Mouse (Mus musculus): ENCODE data around the gene Smok3c. TPM values are rescaled to one million over a fixed set of nuclear protein-coding genes. Genes with fewer than 3 reads are reported as not detected.

The Smok3c gene
- polyA plus RNA-seq, 1 experiment from 2014 or later: not detected

DNA sequence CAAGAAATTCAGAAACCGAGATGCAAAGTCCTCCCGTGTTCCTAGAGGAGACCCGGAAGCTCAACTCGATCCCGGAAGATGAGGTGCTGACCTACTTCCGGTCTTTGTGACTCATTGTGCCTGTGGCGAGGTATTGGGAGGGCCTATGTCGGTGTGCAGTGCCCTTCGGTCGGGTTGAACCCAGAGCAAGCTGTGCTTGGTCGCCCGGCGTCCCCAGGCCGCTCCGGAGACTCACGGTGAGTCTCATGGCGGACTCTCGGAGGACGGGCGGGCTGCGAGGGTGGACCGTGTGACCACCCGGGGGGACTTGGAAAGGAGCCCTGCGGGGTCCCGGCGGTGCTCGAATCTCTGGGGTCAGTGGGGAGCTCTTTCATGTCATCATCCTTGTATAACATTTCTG is 32.0 kb downstream of the Smok3c start, which contains the start of gene Zkscan1:
Zkscan1 (plus strand) TSS at position 89 of the 400 bp plus-strand sequence.
- 0 out of 2 replicates have a peak, but pooled peaks cover 3% of the 10 kb centered on the region for H3K4me1 ChIP-seq (ENCODE audit: insufficient read depth)
- no peak for TF ChIP-seq CTCF (IDR thresholded peaks at IDR 0.05; ENCODE audit: low read depth)
- H3K27me3 ChIP-seq (ENCODE audit: insufficient read depth, low read length): no peaks in the 10 kb centered on the region
- peak within 1 kb of the TSS; percentile 77 for H3K4me2 ChIP-seq
- under 1% methylated on average over 27 of the region's 27 CpGs for WGBS
- peak within 1 kb of the TSS; percentile 98 for H3K9ac ChIP-seq
- peaks cover 17% of the 10 kb centered on the region for H3K36me3 ChIP-seq (ENCODE audit: insufficient read depth)
- DNase-seq: peak; percentile 94
- peak within 1 kb of the TSS; percentile 88 for H3K27ac ChIP-seq (ENCODE audit: low read depth)
- H3K9me3 ChIP-seq (ENCODE audit: low read depth, low read length): no peaks in the 10 kb centered on the region
- ATAC-seq (ENCODE audit: insufficient read depth): peak; percentile 97
- H3K4me3 ChIP-seq (ENCODE audit: low read depth, low read length): peak within 1 kb of the TSS; percentile 95

DNA sequence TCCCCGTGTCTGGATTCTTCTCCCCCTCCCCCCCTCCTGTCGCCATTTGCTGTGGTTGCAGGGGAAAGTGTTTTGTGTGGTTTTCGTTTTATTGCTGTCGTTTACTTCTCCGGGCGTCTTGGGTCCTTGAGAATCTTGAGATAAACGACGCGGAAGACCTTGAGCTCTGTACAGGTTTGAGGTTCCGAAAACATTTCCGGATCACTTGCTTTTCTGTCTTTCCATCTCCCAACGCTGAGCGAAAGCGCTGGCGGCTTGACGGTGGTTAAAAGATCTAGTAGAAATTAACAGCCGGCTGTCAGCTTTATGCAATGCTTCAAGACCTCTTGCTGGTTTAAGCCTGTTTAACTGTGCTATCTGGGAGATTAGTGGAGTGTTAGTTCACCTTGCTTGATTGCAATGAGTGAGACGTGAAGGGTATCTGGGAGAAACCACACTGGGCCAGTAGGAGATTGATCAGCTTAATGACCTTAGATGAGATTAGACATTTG is 32.5 kb downstream of the Smok3c start:
- Histone ChIP-seq H3K4me1 (ENCODE audit: insufficient read depth) (0 out of 2 replicates have a peak, but pooled peaks cover 3% of the 10 kb centered on the region), H3K4me3 (ENCODE audit: low read depth, low read length) (peak overlapping the region; percentile 95), H3K9ac (peak overlapping the region; percentile 98), H3K27me3 (ENCODE audit: insufficient read depth, low read length) (no peaks in the 10 kb centered on the region), H3K36me3 (ENCODE audit: insufficient read depth) (peaks cover 17% of the 10 kb centered on the region), H3K27ac (ENCODE audit: low read depth) (peak overlapping the region; percentile 88), H3K4me2 (peak overlapping the region; percentile 77), H3K9me3 (ENCODE audit: low read depth, low read length) (no peaks in the 10 kb centered on the region)
- no peak for TF ChIP-seq CTCF (IDR thresholded peaks at IDR 0.05; ENCODE audit: low read depth)
- DNase-seq (peak; percentile 39), ATAC-seq (ENCODE audit: insufficient read depth) (0 out of 2 replicates have a peak, but pooled peaks have one; percentile 4)
- WGBS: under 1% methylated on average over 18 of the region's 18 CpGs

DNA sequence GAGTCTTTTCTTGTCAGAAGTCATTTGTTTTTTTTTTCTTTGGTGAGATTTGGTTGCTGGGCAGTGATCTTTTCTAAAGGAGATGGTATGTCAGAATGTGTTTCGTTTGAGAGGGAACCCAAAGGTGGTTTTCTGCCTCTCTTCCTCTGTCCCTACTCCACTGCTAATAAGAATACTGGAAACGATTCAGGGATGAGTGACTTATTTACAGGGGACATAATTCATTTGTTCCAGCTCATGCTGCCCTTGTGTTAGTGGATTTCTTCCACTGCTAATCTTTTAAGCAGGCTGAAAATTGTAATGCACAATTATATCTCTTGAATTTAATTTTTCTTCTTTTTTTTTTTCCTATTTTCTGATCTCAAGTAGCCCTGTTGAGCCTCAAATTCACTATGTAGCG is 33.8 kb downstream of the Smok3c start:
- 0 out of 2 replicates have a peak, but pooled peaks cover 3% of the 10 kb centered on the region for H3K4me1 ChIP-seq (ENCODE audit: insufficient read depth)
- peaks cover 17% of the 10 kb centered on the region for H3K36me3 ChIP-seq (ENCODE audit: insufficient read depth)
- 82% methylated on average over 3 of the region's 3 CpGs for WGBS
- no peak for ATAC-seq (ENCODE audit: insufficient read depth)
- no peak for TF ChIP-seq CTCF (IDR thresholded peaks at IDR 0.05; ENCODE audit: low read depth)
- no peaks in the 10 kb centered on the region for H3K27me3 ChIP-seq (ENCODE audit: insufficient read depth, low read length)
- no peak overlapping the region for H3K4me3 ChIP-seq (ENCODE audit: low read depth, low read length)
- DNase-seq: no peak
- H3K4me2 ChIP-seq: peak overlapping the region; percentile 77; the same call in 1 of the 2 replicates
- no peak overlapping the region for H3K9ac ChIP-seq
- no peaks in the 10 kb centered on the region for H3K9me3 ChIP-seq (ENCODE audit: low read depth, low read length)
- H3K27ac ChIP-seq (ENCODE audit: low read depth): no peak overlapping the region

DNA sequence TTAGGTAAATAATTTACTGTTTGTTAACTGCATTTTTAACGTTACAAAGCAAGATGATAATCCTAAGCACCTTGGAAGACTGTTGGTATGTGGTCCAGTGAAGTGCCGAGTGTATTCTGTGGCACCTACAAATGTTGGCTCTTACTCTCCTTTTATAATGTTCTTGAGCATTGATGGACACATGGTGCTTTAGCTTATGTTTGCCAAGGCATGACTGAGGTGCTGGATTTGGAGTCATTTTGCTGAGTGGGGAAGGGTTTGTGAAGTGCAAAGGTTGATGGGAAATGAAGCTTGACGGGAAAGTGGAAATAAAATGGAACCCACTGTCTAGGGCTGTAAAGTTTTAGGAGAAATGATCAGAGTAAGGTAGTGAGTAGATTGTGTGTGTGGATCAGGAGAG is 35.4 kb downstream of the Smok3c start:
- Histone ChIP-seq H3K4me1 (ENCODE audit: insufficient read depth) (0 out of 2 replicates have a peak, but pooled peaks cover 3% of the 10 kb centered on the region), H3K4me2 (no peak overlapping the region), H3K27ac (ENCODE audit: low read depth) (no peak overlapping the region), H3K36me3 (ENCODE audit: insufficient read depth) (peaks cover 26% of the 10 kb centered on the region), H3K27me3 (ENCODE audit: insufficient read depth, low read length) (no peaks in the 10 kb centered on the region), H3K4me3 (ENCODE audit: low read depth, low read length) (no peak overlapping the region), H3K9ac (no peak overlapping the region), H3K9me3 (ENCODE audit: low read depth, low read length) (no peaks in the 10 kb centered on the region)
- ATAC-seq (ENCODE audit: insufficient read depth) (no peak), DNase-seq (no peak)
- TF ChIP-seq CTCF (IDR thresholded peaks at IDR 0.05; ENCODE audit: low read depth): no peak
- WGBS: 68% methylated on average over 3 of the region's 3 CpGs

DNA sequence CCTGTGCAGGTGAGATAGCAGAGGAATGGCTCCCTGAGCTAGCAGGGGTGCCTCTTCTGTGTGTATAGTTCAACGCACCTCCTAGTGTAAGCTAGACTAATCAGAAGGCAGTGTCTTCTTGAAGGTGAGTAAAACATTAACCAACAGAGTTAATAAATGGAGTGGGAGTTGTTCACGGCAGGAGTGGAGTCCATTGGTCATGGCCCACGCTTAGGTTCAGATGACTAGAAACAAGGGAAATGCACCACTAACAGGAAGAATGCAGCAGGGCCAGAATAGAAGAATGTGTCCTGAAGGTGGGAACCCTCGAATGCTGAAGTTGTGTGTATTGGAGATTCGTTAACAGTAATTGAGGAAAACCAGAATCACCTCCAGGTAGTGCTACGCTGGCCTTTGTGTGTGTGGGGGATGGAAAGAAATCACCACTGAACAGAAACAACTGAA is 36.1 kb downstream of the Smok3c start:
- Histone ChIP-seq H3K4me1 (ENCODE audit: insufficient read depth) (0 out of 2 replicates have a peak, but pooled peaks cover 3% of the 10 kb centered on the region), H3K36me3 (ENCODE audit: insufficient read depth) (peaks cover 34% of the 10 kb centered on the region), H3K9me3 (ENCODE audit: low read depth, low read length) (no peaks in the 10 kb centered on the region), H3K4me3 (ENCODE audit: low read depth, low read length) (no peak overlapping the region), H3K27me3 (ENCODE audit: insufficient read depth, low read length) (no peaks in the 10 kb centered on the region), H3K4me2 (no peak overlapping the region), H3K9ac (no peak overlapping the region), H3K27ac (ENCODE audit: low read depth) (no peak overlapping the region)
- ATAC-seq (ENCODE audit: insufficient read depth) (no peak), DNase-seq (no peak)
- TF ChIP-seq CTCF (IDR thresholded peaks at IDR 0.05; ENCODE audit: low read depth): no peak
- 75% methylated on average over 6 of the region's 6 CpGs for WGBS

GRCm38 (mm10) chr5:138090271-138090670 is 37.3 kb downstream of the Smok3c start:
- Histone ChIP-seq H3K27me3 (ENCODE audit: insufficient read depth, low read length) (no peaks in the 10 kb centered on the region), H3K36me3 (ENCODE audit: insufficient read depth) (peaks cover 45% of the 10 kb centered on the region), H3K4me2 (no peak overlapping the region), H3K9me3 (ENCODE audit: low read depth, low read length) (no peaks in the 10 kb centered on the region), H3K4me1 (ENCODE audit: insufficient read depth) (0 out of 2 replicates have a peak, but pooled peaks cover 3% of the 10 kb centered on the region), H3K27ac (ENCODE audit: low read depth) (no peak overlapping the region), H3K4me3 (ENCODE audit: low read depth, low read length) (no peak overlapping the region), H3K9ac (no peak overlapping the region)
- peak; percentile 52 for TF ChIP-seq CTCF (IDR thresholded peaks at IDR 0.05; ENCODE audit: low read depth)
- 77% methylated on average over 3 of the region's 3 CpGs for WGBS
- peak; percentile 45 for DNase-seq
- ATAC-seq (ENCODE audit: insufficient read depth): no peak

DNA sequence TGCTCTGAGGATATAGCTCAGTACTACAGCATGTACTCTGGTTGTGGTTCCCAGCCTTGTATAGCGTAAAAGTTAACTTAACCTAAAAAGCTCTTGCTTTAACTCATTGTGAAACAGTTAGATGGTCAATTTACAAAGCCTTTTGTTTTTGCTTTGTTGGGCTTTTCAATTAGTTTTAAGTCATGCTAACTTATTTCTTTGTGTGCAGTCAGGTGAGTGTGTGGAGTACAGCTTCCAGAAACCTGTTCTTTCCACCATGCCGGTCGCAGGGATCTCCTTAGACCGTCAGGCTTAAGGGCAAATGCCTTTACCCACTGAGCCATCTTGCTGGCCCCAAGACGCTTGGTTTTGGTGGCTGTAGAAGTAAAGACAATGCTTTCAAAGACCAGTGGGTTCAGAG is 37.7 kb downstream of the Smok3c start:
- 96% methylated on average over 5 of the region's 5 CpGs for WGBS
- DNase-seq: no peak
- ATAC-seq (ENCODE audit: insufficient read depth): no peak

More for the DNA sequence above, 37.7 kb downstream of the Smok3c start:
- no peak for TF ChIP-seq CTCF (IDR thresholded peaks at IDR 0.05; ENCODE audit: low read depth)
- Histone ChIP-seq H3K4me1 (ENCODE audit: insufficient read depth) (0 out of 2 replicates have a peak, but pooled peaks cover 3% of the 10 kb centered on the region), H3K9ac (no peak overlapping the region), H3K4me2 (no peak overlapping the region), H3K27me3 (ENCODE audit: insufficient read depth, low read length) (no peaks in the 10 kb centered on the region), H3K27ac (ENCODE audit: low read depth) (no peak overlapping the region), H3K9me3 (ENCODE audit: low read depth, low read length) (no peaks in the 10 kb centered on the region), H3K36me3 (ENCODE audit: insufficient read depth) (peaks cover 50% of the 10 kb centered on the region), H3K4me3 (ENCODE audit: low read depth, low read length) (no peak overlapping the region)
